Mouse (Mus musculus) retina, embryonic 14.5 days (tissue): ENCODE results near the gene Fbxo33.

Experiments used
- DNase-seq: peaks from one replicate; pipeline ENCODE4 v3.0.0-alpha.2; 2015; ENCODE audit warnings: low spot score

Gene Fbxo33

DNA sequence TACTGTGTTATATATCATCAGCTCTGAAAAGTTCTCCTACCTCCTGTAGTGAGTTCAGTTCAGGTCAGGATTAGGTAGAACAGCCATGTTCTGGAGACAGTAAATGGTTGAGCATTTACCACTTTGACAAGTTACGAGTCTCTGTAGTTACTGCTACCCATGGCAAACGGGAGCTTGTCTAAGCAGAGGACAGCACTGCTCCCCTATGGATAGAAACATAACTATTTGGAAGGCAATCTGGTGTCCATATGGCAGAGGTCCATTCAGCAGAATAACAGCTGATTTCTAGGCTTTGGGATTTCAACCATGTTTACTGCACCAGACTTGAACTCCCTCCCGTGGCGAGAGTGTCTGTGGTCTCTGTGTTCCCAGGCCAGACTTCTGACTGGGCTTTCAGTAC lies 23.6 kb downstream of the Fbxo33 start:
- DNase-seq = no peak

DNA sequence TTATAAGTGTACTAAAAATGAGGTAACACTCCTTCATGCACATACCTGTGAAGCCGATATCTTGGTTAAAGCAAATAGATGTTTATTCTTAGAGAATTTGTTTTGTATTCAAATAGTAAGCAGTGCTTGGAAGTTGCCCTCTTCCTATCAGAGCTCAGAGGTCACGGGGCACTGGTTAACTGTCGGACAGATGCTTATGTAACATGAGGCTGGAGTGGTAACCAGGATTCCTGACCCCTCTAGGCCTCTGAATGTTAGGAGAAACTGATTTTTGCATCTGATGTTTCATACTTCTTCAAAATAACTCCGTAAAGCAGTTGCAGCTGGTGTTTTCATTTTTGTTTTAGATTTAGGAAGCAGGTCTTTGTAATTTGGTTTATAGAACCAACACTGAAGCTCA lies 24.5 kb downstream of the Fbxo33 start:
- DNase-seq = no peak

DNA sequence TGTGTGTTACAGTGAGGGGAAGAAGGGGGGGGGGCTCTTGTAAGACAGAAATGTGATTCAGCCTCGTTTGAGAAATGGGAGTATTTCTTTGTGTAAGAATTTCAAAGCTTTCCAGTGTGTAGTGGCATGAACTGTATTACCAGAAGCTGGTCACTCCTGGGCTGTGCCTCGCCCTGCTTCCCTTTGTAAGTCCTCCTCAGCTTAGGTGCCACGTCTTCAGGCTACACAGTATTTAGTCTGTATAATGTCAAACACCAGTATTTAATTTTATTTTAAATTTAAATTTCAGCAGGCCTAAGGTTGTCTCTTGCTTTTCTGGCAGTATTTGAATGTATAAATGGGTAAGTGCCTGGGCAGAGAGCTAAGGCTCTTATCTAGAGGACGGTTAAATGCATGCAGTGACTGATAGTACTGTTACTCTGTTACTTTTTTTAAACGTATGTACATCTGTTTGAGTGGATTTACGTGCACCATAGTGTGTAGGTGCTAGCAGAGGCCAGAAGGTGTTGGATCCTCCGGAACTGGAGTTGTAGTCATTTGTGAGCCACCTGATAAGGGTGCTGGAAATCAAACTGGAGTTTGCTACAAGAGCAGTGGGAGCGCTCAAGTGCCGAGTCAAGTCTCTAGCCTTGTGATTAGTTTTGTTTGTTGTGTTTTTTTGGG lies 25.1 kb downstream of the Fbxo33 start:
- DNase-seq = no peak

DNA sequence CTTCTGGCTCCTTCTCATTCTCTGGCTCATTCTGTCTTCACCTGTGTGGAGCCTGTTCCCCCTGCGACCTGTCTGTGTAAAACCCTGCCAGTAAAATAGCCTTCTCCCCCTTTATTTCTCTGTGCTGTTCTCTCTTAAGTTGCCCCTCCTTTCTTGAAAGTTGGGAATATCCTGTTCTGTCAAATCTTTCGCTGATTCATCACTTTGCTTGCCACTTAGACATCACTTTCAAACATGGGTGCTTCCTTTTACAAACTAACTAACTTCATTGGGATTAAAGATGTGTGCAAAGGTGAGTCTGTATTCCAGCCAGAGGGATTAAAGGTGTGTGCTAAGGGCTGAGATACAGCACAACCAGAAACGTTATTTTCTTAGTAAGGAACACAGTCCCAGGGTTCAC lies 25.9 kb downstream of the Fbxo33 start:
- no peak for DNase-seq

DNA sequence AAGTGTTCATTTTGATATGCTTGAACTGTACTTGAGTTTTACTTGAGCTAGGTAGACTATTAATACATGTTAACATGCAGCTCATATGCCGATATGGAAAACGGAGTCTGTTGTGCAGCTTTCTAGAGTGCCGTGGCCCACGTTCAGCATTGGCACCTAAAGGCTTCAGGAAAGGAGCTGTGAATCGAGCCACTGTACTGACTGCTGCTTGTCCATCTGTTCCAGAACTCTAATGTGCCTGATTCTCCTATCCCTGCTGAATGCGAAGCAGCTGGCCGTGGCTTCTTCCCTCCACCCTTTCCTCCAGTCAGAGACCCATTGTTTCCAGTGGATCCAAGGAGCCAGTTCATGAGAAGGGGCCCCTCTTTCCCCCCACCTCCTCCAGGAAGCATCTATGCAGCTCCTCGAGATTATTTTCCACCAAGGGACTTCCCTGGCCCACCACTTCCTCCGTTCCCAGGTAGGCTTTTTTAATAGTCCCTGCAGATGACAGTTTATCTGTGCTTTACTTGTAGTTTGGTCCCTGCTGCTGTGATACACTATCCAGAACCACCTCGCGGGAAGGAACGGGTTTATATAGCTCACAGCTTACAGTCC lies 31.3 kb downstream of the Fbxo33 start:
- DNase-seq = no peak

DNA sequence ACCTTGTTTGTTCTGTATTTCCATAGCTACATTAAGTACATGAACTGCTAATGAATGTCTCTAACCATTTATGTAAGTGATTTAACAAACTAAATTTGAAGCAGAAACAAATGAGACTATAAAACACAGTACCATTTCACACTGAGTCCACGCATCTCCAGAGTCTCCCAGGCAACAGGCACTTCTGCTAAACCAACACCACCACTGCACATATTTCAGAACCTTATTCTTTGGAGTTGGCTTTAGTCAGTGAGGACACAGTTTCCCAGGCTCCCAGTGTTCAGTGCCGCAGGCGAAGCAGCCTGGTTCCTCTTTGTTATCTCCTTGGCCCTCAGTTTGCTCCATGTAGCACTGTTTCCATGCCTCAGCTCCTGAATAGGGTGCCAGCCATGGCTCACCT lies 41.7 kb downstream of the Fbxo33 start:
- DNase-seq = no peak

DNA sequence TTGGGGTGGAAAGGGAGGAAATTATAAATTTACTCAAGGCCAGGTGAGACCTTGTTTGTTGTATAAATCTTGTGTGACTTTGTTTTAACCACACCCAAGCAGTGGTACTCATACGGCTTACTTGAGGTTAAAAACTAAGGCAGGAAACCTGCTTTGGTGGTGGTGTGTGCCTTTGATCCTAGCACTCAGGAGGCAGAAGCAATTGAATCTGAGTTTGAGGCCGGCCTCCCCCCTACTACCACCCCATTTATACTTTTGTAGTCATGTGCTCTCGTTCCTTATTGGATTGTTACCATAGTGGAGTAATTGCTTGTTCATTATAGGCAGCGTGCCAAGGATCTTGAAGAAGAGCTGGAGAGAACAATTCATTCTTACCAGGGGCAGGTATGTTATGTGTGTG lies 49.6 kb downstream of the Fbxo33 start:
- no peak for DNase-seq

DNA sequence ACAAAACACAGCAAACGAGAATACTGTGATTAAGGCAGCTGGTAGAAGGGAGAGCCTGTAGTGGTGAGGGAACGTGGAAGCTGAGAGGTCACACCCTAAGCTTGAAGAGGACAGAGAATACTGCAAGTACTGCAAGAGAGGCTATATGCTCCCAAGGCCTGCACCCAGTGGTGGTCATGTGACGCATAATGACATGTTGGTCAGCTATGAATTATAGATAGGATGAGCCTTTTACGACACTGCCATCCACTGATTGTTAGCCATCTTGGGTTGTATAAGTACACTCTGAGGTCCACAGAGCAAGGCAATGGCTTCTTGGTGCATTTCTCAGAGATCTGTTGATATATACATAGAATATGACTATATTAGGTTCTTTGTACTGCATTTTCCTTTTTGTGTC lies 53.0 kb downstream of the Fbxo33 start:
- DNase-seq = peak; percentile 6

DNA sequence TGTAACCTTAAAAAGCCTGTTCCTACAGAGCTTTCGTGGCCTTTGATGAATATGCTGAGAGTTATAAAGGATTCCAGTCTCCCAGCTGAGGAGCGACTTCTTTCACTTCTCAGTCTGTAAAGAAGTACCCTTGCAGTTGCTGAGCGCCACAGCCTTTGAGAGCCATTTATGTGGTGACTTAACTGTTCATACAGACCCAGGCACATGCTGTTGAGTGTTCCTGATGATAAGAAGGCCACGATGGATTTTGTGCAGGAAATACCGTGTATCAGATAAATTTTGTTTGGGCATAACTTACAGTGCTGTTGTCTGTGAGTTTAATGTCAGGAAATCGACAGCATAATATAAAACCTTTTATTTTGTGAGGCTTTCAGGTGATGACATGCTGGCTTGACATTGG lies 55.0 kb downstream of the Fbxo33 start:
- DNase-seq = no peak

DNA sequence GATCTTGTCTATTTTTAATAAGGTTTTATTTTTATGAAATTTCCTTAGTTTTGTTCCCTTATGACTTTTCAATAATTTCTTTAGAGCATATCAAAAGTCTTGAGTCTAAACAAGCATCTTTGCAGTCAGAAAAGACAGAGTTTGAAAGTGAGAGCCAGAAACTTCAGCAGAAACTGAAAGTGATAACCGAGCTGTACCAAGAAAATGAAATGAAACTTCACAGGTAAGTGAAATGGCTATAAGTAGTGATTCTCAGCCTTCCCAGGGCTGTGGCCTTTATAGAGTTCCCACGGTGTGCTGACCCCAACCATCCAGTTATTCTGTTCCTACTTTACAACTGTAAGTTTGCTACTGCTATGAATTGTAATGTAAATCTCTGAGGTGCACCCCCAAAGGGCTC lies 56.7 kb downstream of the Fbxo33 start:
- no peak for DNase-seq

DNA sequence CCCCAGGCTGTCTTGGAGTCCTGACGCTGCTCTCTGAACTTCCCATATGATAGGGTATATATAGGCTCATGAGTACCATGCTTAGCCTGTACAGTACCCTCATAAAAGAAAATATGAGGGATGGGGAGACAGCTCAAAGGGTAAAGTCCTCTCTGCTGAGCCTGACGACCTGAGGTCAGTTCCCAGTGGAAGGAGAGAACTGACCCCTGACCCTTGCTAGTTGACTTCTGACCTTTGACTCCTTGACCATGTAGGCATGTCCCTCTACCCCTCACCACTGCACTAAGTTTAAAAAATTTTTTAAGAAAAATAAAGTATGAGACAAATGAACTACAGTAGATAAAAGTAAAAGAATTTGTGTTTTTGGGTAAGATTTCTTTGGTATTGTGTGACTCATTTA lies 58.4 kb downstream of the Fbxo33 start:
- no peak for DNase-seq
